Mouse (Mus musculus) stomach, postnatal 0 days (tissue): ENCODE measurements around the gene Tbk1.

Source experiments
- CTCF ChIP-seq: IDR thresholded peaks from 2 replicates; pipeline ENCODE4 v1.5.1; 2016; ENCODE audit warnings: antibody characterized with exemption, low read depth, mild to moderate bottlenecking, moderate library complexity
- EP300 ChIP-seq: optimal IDR thresholded peaks from 2 replicates; pipeline ENCODE3; 2016; ENCODE audit warnings: antibody characterized with exemption

DNA sequence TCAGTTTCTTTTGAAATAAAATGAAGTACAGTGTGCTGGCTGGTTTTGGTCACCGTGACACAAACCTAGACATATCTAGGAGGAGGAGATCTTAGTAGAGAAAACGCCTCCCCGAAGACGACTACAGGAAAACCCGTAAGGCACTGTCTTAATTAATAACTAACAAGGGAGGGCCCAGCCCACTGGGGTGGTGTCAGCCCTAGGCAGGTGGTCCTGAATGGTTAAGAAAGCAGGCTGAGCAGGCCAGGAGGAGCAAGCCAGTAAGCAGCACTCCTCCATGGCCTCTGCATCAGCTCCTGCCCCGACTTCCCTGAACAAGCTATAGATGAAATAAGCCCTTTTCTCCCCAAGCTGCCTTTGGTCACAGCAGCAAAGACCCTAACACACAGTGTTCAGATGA is 16.8 kb downstream of the Tbk1 start:
- TF ChIP-seq CTCF (no peak), EP300 (no peak)
